Mouse (Mus musculus) layer of hippocampus, adult 2 months (tissue): ENCODE measurements at regions not wholly inside any gene's neighbourhood (a gene's known extent, or its start where the extent isn't known, plus 50 kb on each side); places are given as distances from the start of the nearest gene placed in this dataset.

ENCODE experiments used
- DNase-seq, 2 experiments: peaks; one replicate each; pipeline ENCODE4 v3.0.0; 2022; ENCODE audit warnings: low spot score in 2 of 2
- H3K27ac ChIP-seq: fragments of 200-600 bp; 2 replicates; pipeline ENCODE4 v1.8.1; 2022
- H3K4me3 ChIP-seq: fragments of 200-600 bp; 2 replicates; pipeline ENCODE4 v1.8.1; 2022; ENCODE audit warnings: mild to moderate bottlenecking
- CTCF ChIP-seq: fragments of 200-600 bp; conservative IDR thresholded peaks from 2 replicates; pipeline ENCODE4 v1.8.1; 2022; ENCODE audit warnings: antibody characterized with exemption, mild to moderate bottlenecking, moderate library complexity

DNA sequence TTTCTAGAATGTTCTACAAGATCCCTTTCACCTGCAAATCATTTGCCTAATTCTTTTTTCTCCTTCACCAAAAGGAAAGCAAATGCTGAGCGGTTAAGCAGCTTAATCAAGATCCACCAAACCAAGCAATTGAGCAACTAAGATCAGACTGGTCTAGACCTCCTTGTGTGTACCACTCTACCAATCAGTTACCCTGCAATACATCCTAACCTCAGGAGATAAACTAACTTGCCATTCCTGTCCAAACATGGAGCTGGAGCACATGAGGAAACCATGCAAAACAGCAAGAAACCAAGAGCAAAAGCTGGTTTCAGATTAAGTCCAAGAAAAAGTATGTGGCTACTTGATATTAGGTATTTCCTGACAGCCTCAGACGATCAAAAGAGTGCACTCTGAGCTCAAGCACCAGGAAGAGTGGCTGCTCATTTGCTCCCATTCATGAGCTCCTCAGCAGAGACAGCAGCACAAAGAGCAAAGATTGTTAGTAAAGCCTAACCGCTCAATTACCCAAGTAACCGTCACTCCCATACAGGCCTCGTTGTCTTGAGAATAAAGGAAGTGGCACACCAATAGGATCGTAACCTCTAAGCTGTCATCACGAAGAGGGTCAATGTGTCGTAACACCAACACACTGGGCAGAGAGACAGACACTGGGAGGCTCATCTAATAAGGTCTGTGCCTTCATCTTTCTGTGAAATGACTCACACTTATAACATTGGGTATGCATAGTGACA, 169.5 kb upstream of the Tent5a start:
- Histone ChIP-seq H3K4me3 (no peak overlapping the region), H3K27ac (no peak overlapping the region)
- DNase-seq = no peak
- TF ChIP-seq CTCF = no peak

DNA sequence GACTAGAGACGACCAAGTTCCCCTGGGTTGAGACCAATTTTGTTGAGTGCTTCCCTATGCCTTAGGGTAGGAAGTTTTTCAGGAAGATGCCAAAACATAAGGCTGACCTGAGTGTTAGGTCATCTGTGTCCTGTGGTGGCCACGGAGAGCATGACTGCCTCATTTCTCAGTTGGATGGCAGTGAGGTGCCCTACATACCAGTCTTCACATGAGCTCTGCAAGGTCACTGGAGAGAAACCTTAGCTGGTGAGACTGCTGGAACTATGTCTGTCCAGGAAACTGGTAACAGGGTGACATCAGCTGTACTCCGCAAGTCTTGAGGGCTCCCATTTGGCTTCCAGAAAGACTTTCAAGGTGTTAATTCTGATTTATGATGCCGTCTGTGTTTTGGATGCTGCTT, 167.9 kb upstream of the Tent5a start:
- Histone ChIP-seq H3K4me3 (no peak overlapping the region), H3K27ac (no peak overlapping the region)
- TF ChIP-seq CTCF = no peak
- no peak for DNase-seq

GRCm38 (mm10) chr9:85493760-85494159, 166.6 kb upstream of the Tent5a start:
- no peak for TF ChIP-seq CTCF
- H3K27ac ChIP-seq = no peak overlapping the region
- H3K4me3 ChIP-seq = no peak overlapping the region
- no peak for DNase-seq

- no peak for TF ChIP-seq CTCF
- no peak for DNase-seq
- Histone ChIP-seq H3K4me3 (no peak overlapping the region), H3K27ac (no peak overlapping the region)
These were observed 163.2 kb upstream of the Tent5a start for GRCm38 (mm10) chr9:85490367-85490766.

DNA sequence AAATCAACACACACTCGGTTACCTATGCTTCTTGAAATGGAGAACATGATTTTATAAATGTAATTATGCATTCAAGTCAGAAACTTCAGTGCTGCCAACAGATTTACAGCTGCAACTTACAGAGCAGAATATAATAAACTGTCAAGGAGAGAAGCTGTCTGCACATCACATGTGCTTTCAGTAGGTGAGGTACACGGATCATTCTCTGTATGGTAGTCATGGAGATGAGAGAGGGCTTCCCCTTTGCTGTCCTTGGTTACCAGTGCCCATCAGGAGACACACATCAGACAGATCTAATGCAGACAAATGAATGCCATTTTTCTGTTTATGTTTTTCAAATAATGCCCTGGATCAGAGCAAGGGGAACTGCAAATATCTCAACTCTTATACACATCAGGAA, 160.8 kb upstream of the Tent5a start:
- H3K27ac ChIP-seq = no peak overlapping the region

DNA sequence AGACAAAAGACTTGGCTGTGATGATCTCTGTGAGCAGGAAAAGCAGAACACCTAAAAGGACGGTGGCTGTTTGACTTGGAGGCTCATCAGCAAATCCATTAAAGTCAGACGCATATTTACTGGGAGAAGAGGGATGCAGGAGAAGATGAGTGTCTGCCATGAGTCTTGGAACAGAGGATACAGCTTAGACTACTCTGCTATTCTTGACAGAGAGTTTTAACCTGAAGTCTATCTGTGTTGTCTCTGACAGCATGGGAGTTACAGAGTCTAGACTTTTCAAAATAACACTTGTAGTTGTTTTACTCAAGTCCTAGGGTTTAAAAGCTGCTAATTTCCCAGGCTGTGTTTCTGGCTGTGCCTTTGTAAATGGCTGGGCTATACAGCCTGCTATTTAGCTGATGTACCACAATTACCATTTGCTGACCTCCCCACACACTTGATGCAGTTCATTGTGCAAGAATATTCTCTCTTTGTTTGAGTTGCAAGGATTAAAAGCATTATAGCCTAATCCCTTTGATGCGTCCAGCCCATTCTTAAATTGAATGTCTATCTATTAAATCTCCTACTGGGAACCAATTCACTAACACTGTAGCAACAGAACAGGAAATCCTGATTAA, 160.0 kb upstream of the Tent5a start:
- H3K4me3 ChIP-seq = no peak overlapping the region
- DNase-seq = no peak
- TF ChIP-seq CTCF = no peak
- H3K27ac ChIP-seq = no peak overlapping the region

More for the DNA sequence above, 160.8 kb upstream of the Tent5a start:
- no peak for DNase-seq
- no peak overlapping the region for H3K4me3 ChIP-seq
- TF ChIP-seq CTCF = no peak

DNA sequence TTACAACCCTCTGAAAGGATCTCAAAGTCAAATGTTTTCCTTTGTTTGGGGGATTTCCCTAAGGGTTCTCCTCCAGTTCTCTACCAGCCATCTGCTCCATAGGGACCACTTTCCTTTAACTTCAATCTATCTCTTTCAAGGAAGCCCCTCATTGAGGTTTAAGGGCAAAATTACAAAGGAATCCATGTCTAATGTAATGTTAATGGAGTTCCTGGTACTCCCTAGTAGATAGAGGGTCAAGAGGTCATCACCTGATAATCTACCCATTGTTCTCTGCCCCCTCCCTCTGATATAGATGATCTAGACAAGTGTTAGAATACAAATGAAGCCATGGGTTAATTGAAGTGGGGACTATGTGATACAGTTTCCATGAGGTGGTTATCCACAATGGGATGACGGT, 158.6 kb upstream of the Tent5a start:
- Histone ChIP-seq H3K4me3 (no peak overlapping the region), H3K27ac (no peak overlapping the region)
- TF ChIP-seq CTCF = no peak
- no peak for DNase-seq

- DNase-seq = no peak
- Histone ChIP-seq H3K4me3 (no peak overlapping the region), H3K27ac (no peak overlapping the region)
- TF ChIP-seq CTCF = no peak
These were observed 156.1 kb upstream of the Tent5a start for GRCm38 (mm10) chr9:85483248-85483647.

- TF ChIP-seq CTCF = no peak
- DNase-seq = no peak
- Histone ChIP-seq H3K27ac (no peak overlapping the region), H3K4me3 (no peak overlapping the region)
These were observed 153.4 kb upstream of the Tent5a start for GRCm38 (mm10) chr9:85480566-85480965.

- Histone ChIP-seq H3K27ac (no peak overlapping the region), H3K4me3 (no peak overlapping the region)
- TF ChIP-seq CTCF = no peak
- no peak for DNase-seq
These were observed 148.1 kb upstream of the Tent5a start for GRCm38 (mm10) chr9:85475214-85475613.

DNA sequence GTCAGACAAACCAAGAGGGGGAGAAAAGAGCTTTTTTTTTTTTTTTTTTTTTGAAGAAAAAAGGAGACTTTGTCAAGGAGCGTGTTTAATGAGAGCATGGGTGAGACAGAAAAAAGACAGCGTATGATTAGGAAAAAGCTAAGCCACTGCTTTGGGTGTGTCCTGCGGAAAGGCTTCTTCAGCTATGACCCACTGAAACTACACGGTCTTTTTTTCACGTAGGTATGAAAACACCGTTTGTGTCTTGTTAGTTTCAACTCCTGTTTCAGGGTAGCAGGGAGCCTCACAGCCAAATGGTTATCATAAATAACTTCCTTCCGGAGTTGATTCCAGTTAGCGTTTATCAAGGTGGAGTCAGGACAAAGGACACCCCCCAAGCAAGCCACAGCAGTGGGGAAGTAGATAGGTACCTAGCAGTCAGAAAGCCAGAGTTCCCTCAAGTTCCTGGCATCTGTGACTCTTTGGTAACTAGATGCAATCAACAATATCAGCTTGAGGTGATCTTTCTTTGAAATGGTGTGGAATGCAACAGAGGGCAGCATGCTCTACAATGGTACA, 143.2 kb upstream of the Tent5a start:
- Histone ChIP-seq H3K4me3 (no peak overlapping the region), H3K27ac (no peak overlapping the region)
- DNase-seq = no peak
- no peak for TF ChIP-seq CTCF

DNA sequence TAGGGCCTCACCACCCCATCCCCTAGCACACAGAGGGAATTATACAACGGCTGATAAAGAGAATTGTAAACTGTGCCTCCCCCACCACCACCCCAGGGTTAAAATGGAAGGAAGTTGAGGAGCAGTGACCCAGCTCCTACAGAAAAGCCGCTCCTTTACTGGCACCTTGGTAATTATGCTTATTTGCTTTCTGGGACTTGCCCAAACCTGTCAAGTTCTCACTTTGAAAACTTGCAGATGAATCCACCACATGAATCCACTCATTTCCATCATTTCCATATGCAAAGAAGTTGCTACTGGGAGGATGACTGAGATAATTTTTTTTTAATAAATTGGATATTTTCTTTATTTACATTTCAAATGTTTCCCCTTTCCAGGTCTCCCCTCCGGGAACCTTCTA, 142.1 kb upstream of the Tent5a start:
- Histone ChIP-seq H3K27ac (no peak overlapping the region), H3K4me3 (no peak overlapping the region)
- TF ChIP-seq CTCF = no peak
- DNase-seq = no peak

DNA sequence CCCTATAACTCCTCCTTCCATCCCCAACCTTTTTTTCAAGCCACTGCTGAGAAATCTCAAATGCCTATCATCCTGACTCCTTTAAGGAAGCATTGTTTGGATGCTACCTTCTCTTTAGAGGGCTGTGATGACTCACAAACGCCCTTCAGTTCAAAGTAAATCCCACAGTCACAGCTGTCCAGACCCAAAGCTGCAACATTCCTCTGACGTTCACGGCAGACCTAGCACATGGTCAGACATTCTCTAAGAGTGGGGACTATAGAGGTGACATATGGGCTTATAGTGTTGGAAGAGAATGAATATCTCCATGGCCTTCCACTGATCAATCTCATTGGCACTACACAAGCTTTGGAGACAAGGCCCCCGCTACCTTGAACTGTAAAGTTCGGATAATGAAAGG, 139.5 kb upstream of the Tent5a start:
- TF ChIP-seq CTCF = no peak
- no peak overlapping the region for H3K27ac ChIP-seq
- no peak for DNase-seq

More for the DNA sequence above, 139.5 kb upstream of the Tent5a start:
- no peak overlapping the region for H3K4me3 ChIP-seq
